Mouse (Mus musculus): ENCODE results near the gene Birc6.

- no peak for TF ChIP-seq CTCF (IDR thresholded peaks at IDR 0.05; ENCODE audit: borderline replicate concordance, insufficient read depth, low read depth, low read length)
- no peak for TF ChIP-seq POLR2A (IDR thresholded peaks at IDR 0.05; ENCODE audit: borderline replicate concordance, insufficient read depth, low read length)
Observed at GRCm38 (mm10) chr17:74500204-74500603, 27.9 kb upstream of the Birc6 start.
